Mouse (Mus musculus): Measurements from ENCODE around the gene Ccsap. TPM values are rescaled to one million over a fixed set of nuclear protein-coding genes. Genes with fewer than 3 reads are reported as not detected.

The Ccsap gene
- total RNA-seq (2021), result under 1 TPM; 0.36 to 0.62 TPM
- long read RNA-seq, experiment 1, partial matches to known transcripts, result 0 of 1 reads
- long read RNA-seq, experiment 1, other reads (novel, unspliced or antisense), result 1 of 1 reads
- long read RNA-seq, experiment 2, partial matches to known transcripts, result 0 of 2 reads
- long read RNA-seq, experiment 2, other reads (novel, unspliced or antisense), result 1 of 2 reads

- peak; percentile 45 for DNase-seq
These were observed at the start of gene Ccsap for GRCm38 (mm10) chr8:123859648-123860259. Gene Ccsap (minus strand): TSS chr8:123860209.

GRCm38 (mm10) chr8:123907604-123908003 lies 47.6 kb upstream of the Ccsap start:
- DNase-seq, result no peak

- DNase-seq, result no peak
These were observed 42.6 kb upstream of the Ccsap start for GRCm38 (mm10) chr8:123902653-123903052.

- no peak for DNase-seq
These were observed 39.4 kb upstream of the Ccsap start for GRCm38 (mm10) chr8:123899366-123899765.

GRCm38 (mm10) chr8:123898576-123898975 lies 38.6 kb upstream of the Ccsap start:
- DNase-seq, result no peak

- no peak for DNase-seq
These were observed 36.8 kb upstream of the Ccsap start for GRCm38 (mm10) chr8:123896774-123897173.

- DNase-seq, result no peak
These were observed 36.4 kb upstream of the Ccsap start for GRCm38 (mm10) chr8:123896366-123896761.

GRCm38 (mm10) chr8:123895680-123896365 lies 35.8 kb upstream of the Ccsap start:
- peak; percentile 76 for DNase-seq

- peak; percentile 82 for DNase-seq
These were observed 35.2 kb upstream of the Ccsap start for GRCm38 (mm10) chr8:123895230-123895629.

GRCm38 (mm10) chr8:123894502-123895097 lies 34.6 kb upstream of the Ccsap start, which contains the start of gene Acta1:
Gene Acta1 (minus strand): TSS chr8:123894751.
- DNase-seq, result peak; percentile 92

- peak; percentile 52 for DNase-seq
These were observed 33.4 kb upstream of the Ccsap start for GRCm38 (mm10) chr8:123893413-123893812.

- no peak for DNase-seq
These were observed 32.7 kb upstream of the Ccsap start for GRCm38 (mm10) chr8:123892586-123893155.

GRCm38 (mm10) chr8:123891883-123892585 lies 32.0 kb upstream of the Ccsap start:
- peak; percentile 64 for DNase-seq

GRCm38 (mm10) chr8:123891271-123891670 lies 31.3 kb upstream of the Ccsap start:
- peak; percentile 75 for DNase-seq

GRCm38 (mm10) chr8:123889797-123890196 lies 29.8 kb upstream of the Ccsap start:
- no peak for DNase-seq

- DNase-seq, result no peak
These were observed 27.9 kb upstream of the Ccsap start for GRCm38 (mm10) chr8:123887956-123888355.

GRCm38 (mm10) chr8:123887163-123887562 lies 27.2 kb upstream of the Ccsap start:
- no peak for DNase-seq

GRCm38 (mm10) chr8:123884721-123885565 lies 24.9 kb upstream of the Ccsap start:
- DNase-seq, result peak; percentile 65

- peak; percentile 90 for DNase-seq
These were observed 23.1 kb upstream of the Ccsap start for GRCm38 (mm10) chr8:123883094-123883493.

GRCm38 (mm10) chr8:123882412-123882811 lies 22.4 kb upstream of the Ccsap start:
- no peak for DNase-seq

GRCm38 (mm10) chr8:123880821-123881350 lies 20.9 kb upstream of the Ccsap start:
- no peak for DNase-seq
